Comparison of ENCODE assay signal across 29 mouse cellular contexts in the genomic region with DNA sequence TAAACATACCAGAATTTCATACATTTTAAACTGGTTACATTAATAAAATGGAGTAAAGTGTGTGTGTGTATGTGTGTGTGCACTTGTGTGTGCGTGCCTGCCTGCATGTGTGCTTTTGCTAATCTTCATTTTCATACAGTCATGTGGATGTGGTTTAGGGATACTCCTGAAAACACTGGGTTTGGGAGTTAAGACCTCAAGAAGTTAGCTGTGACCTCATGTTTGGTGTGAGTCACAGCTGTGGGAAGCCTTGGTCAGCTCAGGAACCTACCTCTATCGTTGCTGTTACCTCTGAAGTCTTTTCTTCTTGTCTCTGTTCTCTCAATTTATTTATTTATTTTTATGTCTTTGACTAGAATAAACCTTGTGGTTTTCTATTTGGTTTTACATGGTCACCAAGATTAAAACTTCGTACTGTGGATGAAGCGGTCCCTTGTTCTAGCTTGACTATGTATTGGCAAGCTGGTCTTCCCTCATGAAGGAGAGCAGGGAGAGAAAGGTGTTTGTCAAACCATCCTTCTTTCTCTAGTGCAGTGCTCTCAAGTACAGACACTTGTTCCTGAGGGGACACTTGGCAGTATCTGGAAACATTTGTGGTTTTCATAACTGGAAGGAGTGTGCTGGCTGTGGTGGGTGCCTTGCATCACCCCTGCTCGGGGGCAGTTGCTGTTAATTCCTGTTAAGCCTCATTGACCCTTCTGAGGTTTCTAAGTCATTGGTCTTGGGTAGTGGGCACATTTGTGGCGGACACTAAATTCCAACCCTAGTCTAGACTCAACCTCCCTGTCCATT.
DNase-seq lines count a peak whose midpoint lies in the region; ATAC-seq and TF ChIP-seq lines count a peak whose summit lies in the region.
"Had no signal": no experiment of that assay in that cellular context is flagged by ENCODE, and none has a peak within 500 bp of the region (broad histone marks: within the 10 kb centered on the region; RNA-seq: fewer than 3 reads in every experiment).

No protein-coding gene starts in this region.

- no peak overlapping the region for H3ac ChIP-seq in C2C12 (ENCODE audit: control insufficient read depth, insufficient read length, low read depth)

- DNase-seq in lung, postnatal 0 days (ENCODE audit: low spot score) = peak; percentile 53
- no peak for DNase-seq in lung, postnatal 36 days
- no peak for DNase-seq in forebrain, embryonic 10.5 days (ENCODE audit: extremely low spot score, low spot score)
- no peak for DNase-seq in kidney, postnatal 10 days
- DNase-seq in thymus, postnatal 25 days = no peak
- DNase-seq: adrenal gland, postnatal 25 days; cerebellum, adult 2 months; cerebellum, postnatal 14 days; gastrocnemius, adult 2 months; gastrocnemius, postnatal 36 days; heart, postnatal 10 days; kidney, adult 11 months; layer of hippocampus, postnatal 36 days; liver, embryonic 13.5 days; lung, postnatal 10 days; right cerebral cortex, postnatal 4 days had no signal

- 69% methylated on average over 6 of the region's 6 CpGs for WGBS in lung, postnatal 0 days
- WGBS in forebrain, embryonic 10.5 days = 94% methylated on average over 6 of the region's 6 CpGs

- H3K4me1 ChIP-seq in lung, postnatal 0 days (ENCODE audit: insufficient read depth, low read depth, low read length) = peaks cover 3% of the 10 kb centered on the region; the same call in 1 of the 2 replicates
- peaks cover 11% of the 10 kb centered on the region for H3K4me1 ChIP-seq in forebrain, embryonic 10.5 days

- peaks cover 21% of the 10 kb centered on the region for H3K36me3 ChIP-seq in lung, postnatal 0 days (ENCODE audit: insufficient read depth, low read length)
- peaks cover 25% of the 10 kb centered on the region for H3K36me3 ChIP-seq in C2C12 (ENCODE audit: control insufficient read depth, insufficient read depth)
- peaks cover 40% of the 10 kb centered on the region for H3K36me3 ChIP-seq in forebrain, embryonic 10.5 days (replicated peaks)
- H3K36me3 ChIP-seq: forebrain, embryonic 15.5 days; hindbrain, embryonic 15.5 days had no signal

- peak; percentile 6; the same call in 1 of the 2 replicates for ATAC-seq in lung, postnatal 0 days
- ATAC-seq in common myeloid progenitor, adult 5-6 weeks (replicated peaks; ENCODE audit: low read depth, poor library complexity, severe bottlenecking) = peak; percentile 44; the same call in 1 of the 2 replicates
- ATAC-seq: forebrain, embryonic 15.5 days; inflammation-experienced regulatory T-cells, adult 6 months had no signal

- H3K4me2 ChIP-seq in lung, postnatal 0 days (replicated peaks; ENCODE audit: low read depth, low read length) = no peak overlapping the region
- H3K4me2 ChIP-seq: forebrain, embryonic 15.5 days; heart, embryonic 13.5 days; hindbrain, embryonic 15.5 days; limb, embryonic 15.5 days; liver, embryonic 13.5 days; neural tube, embryonic 13.5 days had no signal

- TF ChIP-seq CTCF in lung, postnatal 0 days (IDR thresholded peaks at IDR 0.05) = no peak
- TF ChIP-seq CTCF in C2C12 (IDR thresholded peaks at IDR 0.05; ENCODE audit: control insufficient read depth, insufficient read depth, insufficient read length) = no peak

- no peaks in the 10 kb centered on the region for H3K27me3 ChIP-seq in lung, postnatal 0 days (replicated peaks; ENCODE audit: insufficient read depth, low read length)
- H3K27me3 ChIP-seq in C2C12 (ENCODE audit: control insufficient read depth, insufficient read depth, insufficient read length) = no peaks in the 10 kb centered on the region
- H3K27me3 ChIP-seq in forebrain, embryonic 10.5 days (ENCODE audit: poor library complexity, severe bottlenecking) = no peaks in the 10 kb centered on the region
- H3K27me3 ChIP-seq: forebrain, embryonic 15.5 days; heart, embryonic 13.5 days; hindbrain, embryonic 15.5 days; limb, embryonic 15.5 days; liver, embryonic 13.5 days; neural tube, embryonic 13.5 days had no signal

- no peak overlapping the region for H3K4me3 ChIP-seq in lung, postnatal 0 days (ENCODE audit: low read depth, low read length)
- no peak overlapping the region for H3K4me3 ChIP-seq in C2C12 (ENCODE audit: insufficient read depth, poor library complexity, severe bottlenecking)
- no peak overlapping the region for H3K4me3 ChIP-seq in forebrain, embryonic 10.5 days
- H3K4me3 ChIP-seq: forebrain, embryonic 15.5 days; gastrocnemius, adult 2 months; heart, embryonic 13.5 days; hindbrain, embryonic 10.5 days; hindbrain, embryonic 15.5 days; layer of hippocampus, adult 2 months; limb, embryonic 10.5 days; limb, embryonic 15.5 days; liver, embryonic 13.5 days; midbrain, embryonic 10.5 days; neural tube, embryonic 13.5 days had no signal

- H3K79me3 ChIP-seq in C2C12 (ENCODE audit: low read depth) = no peaks in the 10 kb centered on the region

- TF ChIP-seq EP300 in lung, postnatal 0 days (IDR thresholded peaks at IDR 0.05) = no peak

- H3K9me3 ChIP-seq in lung, postnatal 0 days (ENCODE audit: low read length) = no peaks in the 10 kb centered on the region
- H3K9me3 ChIP-seq in forebrain, embryonic 10.5 days = no peaks in the 10 kb centered on the region
- H3K9me3 ChIP-seq: forebrain, embryonic 15.5 days; G1E; heart, embryonic 13.5 days; hindbrain, embryonic 10.5 days; hindbrain, embryonic 15.5 days; limb, embryonic 10.5 days; limb, embryonic 15.5 days; liver, embryonic 13.5 days; midbrain, embryonic 10.5 days; neural tube, embryonic 13.5 days had no signal

- H3K79me2 ChIP-seq in C2C12 (ENCODE audit: control insufficient read depth, insufficient read depth) = no peaks in the 10 kb centered on the region

- no peak overlapping the region for H3K9ac ChIP-seq in lung, postnatal 0 days (replicated peaks; ENCODE audit: low read depth)
- H3K9ac ChIP-seq: forebrain, embryonic 15.5 days; heart, embryonic 13.5 days; hindbrain, embryonic 15.5 days; limb, embryonic 15.5 days; liver, embryonic 13.5 days; neural tube, embryonic 13.5 days had no signal

- no peak overlapping the region for H3K27ac ChIP-seq in lung, postnatal 0 days (ENCODE audit: low read length)
- no peak overlapping the region for H3K27ac ChIP-seq in forebrain, embryonic 10.5 days
- H3K27ac ChIP-seq: forebrain, embryonic 15.5 days; gastrocnemius, adult 2 months; heart, embryonic 13.5 days; hindbrain, embryonic 15.5 days; layer of hippocampus, adult 2 months; limb, embryonic 10.5 days; limb, embryonic 15.5 days; liver, embryonic 13.5 days; midbrain, embryonic 10.5 days; neural tube, embryonic 13.5 days had no signal

TF ChIP-seq in C2C12, 6 proteins besides CTCF, POLR2A, EP300 and RAD21:
- TF ChIP-seq MAX (IDR thresholded peaks at IDR 0.05) = peak; percentile 71
- peak; percentile 40 for TF ChIP-seq MYOD1 (IDR thresholded peaks at IDR 0.05; ENCODE audit: control insufficient read depth, insufficient read length, low read depth)
- TF ChIP-seq CEBPB (IDR thresholded peaks at IDR 0.05; ENCODE audit: low read depth) = peak; percentile 81
- TF ChIP-seq FOSL1 (IDR thresholded peaks at IDR 0.05; ENCODE audit: insufficient read depth, low read length, poor library complexity, severe bottlenecking) = peak; percentile 49
- TF ChIP-seq MYOG (IDR thresholded peaks at IDR 0.05; ENCODE audit: control insufficient read depth, extremely low read depth, insufficient read length) = no peak
- TF ChIP-seq USF1 (IDR thresholded peaks at IDR 0.05; ENCODE audit: low read depth) = peak; percentile 11
